ENCODE assay signal across 8 mouse cellular contexts in the genomic region with DNA sequence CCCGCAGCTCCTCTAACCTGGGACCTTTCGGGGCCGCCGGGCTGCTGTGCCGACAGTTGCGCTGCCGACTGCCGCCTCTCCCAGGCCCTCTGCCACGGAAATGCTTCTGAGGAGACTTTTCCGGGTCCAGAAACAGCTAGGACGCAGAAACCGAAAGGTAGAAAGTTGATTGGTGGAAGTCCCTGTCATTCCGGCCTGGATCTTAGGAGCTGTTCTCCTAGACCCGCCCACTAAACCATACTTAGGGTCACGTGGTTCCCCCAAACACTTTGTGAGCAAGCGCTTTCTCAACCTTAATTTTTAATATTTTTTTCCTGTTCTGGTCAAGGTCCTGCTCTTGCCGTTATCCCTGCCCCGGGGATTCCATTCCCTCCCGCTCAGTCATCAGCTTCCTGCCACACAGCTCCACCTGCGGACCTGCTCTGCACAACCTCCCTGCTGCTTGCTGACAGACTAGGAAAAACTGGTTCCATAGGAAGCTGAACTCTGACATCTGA. TPM values are rescaled to one million over a fixed set of nuclear protein-coding genes. Genes with fewer than 3 reads are reported as not detected.
DNase-seq lines count a peak whose midpoint lies in the region; ATAC-seq lines count a peak whose summit lies in the region.
"Not testable (repeated sequence)": the region's sequence is repeated elsewhere in the genome, so short reads cannot be mapped to it uniquely, and the experiment has no call there.

CT030661.1 (minus strand) TSS at position 108 of the 497 bp plus-strand sequence.

- not testable (repeated sequence) for H3K27me3 ChIP-seq in hindbrain, embryonic 11.5 days (ENCODE audit: control insufficient read depth, insufficient read depth, low read length)

- H3K4me1 ChIP-seq in hindbrain, embryonic 11.5 days (replicated peaks; ENCODE audit: control insufficient read depth, insufficient read depth, low read length), result not testable (repeated sequence)

- DNase-seq in Muller cell, postnatal 12 days (ENCODE audit: inconsistent ontology term), result peak; percentile 95
- peak; percentile 94 for DNase-seq in cerebellum, adult 9-11 months
- peak; percentile 95 to 98 for DNase-seq in frontal cortex, adult 2 months (ENCODE audit: extremely low spot score in 1 of 2, low spot score in 1 of 2)
- DNase-seq in hindbrain, embryonic 11.5 days (ENCODE audit: low spot score), result peak; percentile 95
- peak; percentile 86 to 89 for DNase-seq in layer of hippocampus, postnatal 10 days (ENCODE audit: low spot score in 2 of 2)
- peak; percentile 95 for DNase-seq in lung, postnatal 10 days
- DNase-seq in ovary, postnatal 36 days (ENCODE audit: low spot score), result peak; percentile 70
- peak; percentile 86 for DNase-seq in thymus, postnatal 25 days

- H3K4me3 ChIP-seq in hindbrain, embryonic 11.5 days (ENCODE audit: low read depth, low read length), result peak within 1 kb of the TSS; percentile 51

- H3K9ac ChIP-seq in hindbrain, embryonic 11.5 days (ENCODE audit: low read depth, low read length), result peak within 1 kb of the TSS; percentile 68; the same call in 1 of the 2 replicates

- peak within 1 kb of the TSS; percentile 62; the same call in 1 of the 2 replicates for H3K27ac ChIP-seq in hindbrain, embryonic 11.5 days (ENCODE audit: low read depth, low read length)

- 0% methylated on average over 20 of the region's 20 CpGs for WGBS in hindbrain, embryonic 11.5 days

- H3K4me2 ChIP-seq in hindbrain, embryonic 11.5 days (replicated peaks; ENCODE audit: low read depth, low read length), result peak within 1 kb of the TSS; percentile 32

- ATAC-seq in hindbrain, embryonic 11.5 days (ENCODE audit: low FRiP score), result peak; percentile 100

- not testable (repeated sequence) for H3K9me3 ChIP-seq in hindbrain, embryonic 11.5 days (ENCODE audit: control insufficient read depth, low read length)

- H3K36me3 ChIP-seq in hindbrain, embryonic 11.5 days (ENCODE audit: control insufficient read depth, insufficient read depth, low read length), result not testable (repeated sequence)

RNA-seq across cellular contexts. Expression of gene CT030661.1, which starts in this region (rescaled TPM):
- polyA plus RNA-seq in frontal cortex, adult 2 months (2012; rRNA removed), result 8.5 and 9.9 TPM in 2 replicates
- polyA plus RNA-seq in hindbrain, embryonic 11.5 days (2014; fragmentation: Nextera tagmentation; extraction: Ambion mirVana), result 12.9 and 13.1 TPM in 2 replicates
- total RNA-seq in layer of hippocampus, postnatal 10 days (2021), result 10 to 100 TPM; 10.6 to 11.1 TPM

Comparison
In these comparisons a context has a peak if more than half of its experiments do, and no peak if none do; other contexts are left out.
1. Peak in every context shown above with its lines: DNase-seq, ATAC-seq, H3K4me3 ChIP-seq and H3K27ac ChIP-seq.